Comparison of ENCODE assay signal across 8 mouse cellular contexts in genomic region chr3:145576482-145576822, GRCm38 (mm10). TPM values are rescaled to one million over a fixed set of nuclear protein-coding genes. Genes with fewer than 3 reads are reported as not detected.
A peak's percentile ranks its signal among the peaks of the same experiment; 100 is the strongest.
DNase-seq lines count a peak whose midpoint lies in the region; ATAC-seq and TF ChIP-seq lines count a peak whose summit lies in the region.

No protein-coding gene starts in this region.

- WGBS in heart, embryonic 10.5 days = 0% methylated on average over 11 of the region's 11 CpGs
- under 1% methylated on average over 11 of the region's 11 CpGs for WGBS in hindbrain, embryonic 13.5 days
- WGBS in midbrain, embryonic 10.5 days = under 1% methylated on average over 11 of the region's 11 CpGs

- ATAC-seq in Patski = peak; percentile 69
- no peak for ATAC-seq in hindbrain, embryonic 13.5 days (ENCODE audit: low FRiP score)

- H3K4me2 ChIP-seq in hindbrain, embryonic 13.5 days = peak overlapping the region; percentile 89

- no peak for DNase-seq in heart, embryonic 10.5 days (ENCODE audit: low spot score)
- no peak for DNase-seq in heart, adult 11 months
- no peak for DNase-seq in Patski (ENCODE audit: low read depth, low spot score)
- no peak for DNase-seq in midbrain, embryonic 10.5 days (ENCODE audit: low spot score)
- DNase-seq in cerebellum, postnatal 10 days = no peak
- no peak for DNase-seq in adrenal gland, adult (ENCODE audit: inconsistent age in 2 of 2, low spot score in 1 of 2)
- DNase-seq in MN1 (ENCODE audit: low spot score) = no peak

- H3K9me3 ChIP-seq in heart, embryonic 10.5 days = no peaks in the 10 kb centered on the region
- no peaks in the 10 kb centered on the region for H3K9me3 ChIP-seq in hindbrain, embryonic 13.5 days
- H3K9me3 ChIP-seq in midbrain, embryonic 10.5 days (replicated peaks) = no peaks in the 10 kb centered on the region

- in situ Hi-C loops in Patski (cut with MboI; ENCODE audit: low pct_unique_long_range_greater_than_20kb) = no loop called here

- H3K27ac ChIP-seq in heart, embryonic 10.5 days = peak overlapping the region; percentile 85
- H3K27ac ChIP-seq in hindbrain, embryonic 13.5 days = peak overlapping the region; percentile 81
- H3K27ac ChIP-seq in midbrain, embryonic 10.5 days (replicated peaks) = peak overlapping the region; percentile 84

- TF ChIP-seq CTCF in Patski (IDR thresholded peaks at IDR 0.05) = no peak

- CTCF ChIA-PET in Patski (lab: Charles Lee) = interaction anchor here (1.0 to 1.1 kb wide), 3 partner anchors 139 to 165 kb away, joined by 3 read pairs; no protein-coding TSS in a partner anchor

- peak overlapping the region; percentile 83 for H3K9ac ChIP-seq in hindbrain, embryonic 13.5 days

- H3K36me3 ChIP-seq in heart, embryonic 10.5 days = peaks cover 27% of the 10 kb centered on the region
- H3K36me3 ChIP-seq in hindbrain, embryonic 13.5 days = peaks cover 24% of the 10 kb centered on the region
- peaks cover 40% of the 10 kb centered on the region for H3K36me3 ChIP-seq in midbrain, embryonic 10.5 days

- H3K4me3 ChIP-seq in heart, embryonic 10.5 days = peak overlapping the region; percentile 89
- H3K4me3 ChIP-seq in hindbrain, embryonic 13.5 days = peak overlapping the region; percentile 79
- H3K4me3 ChIP-seq in midbrain, embryonic 10.5 days = peak overlapping the region; percentile 90

- peaks cover 12% of the 10 kb centered on the region; the same call in 1 of the 2 replicates for H3K4me1 ChIP-seq in heart, embryonic 10.5 days
- peaks cover 18% of the 10 kb centered on the region for H3K4me1 ChIP-seq in hindbrain, embryonic 13.5 days (replicated peaks)
- H3K4me1 ChIP-seq in midbrain, embryonic 10.5 days = peaks cover 18% of the 10 kb centered on the region

- no peaks in the 10 kb centered on the region for H3K27me3 ChIP-seq in heart, embryonic 10.5 days (ENCODE audit: insufficient read depth, poor library complexity, severe bottlenecking)
- no peaks in the 10 kb centered on the region for H3K27me3 ChIP-seq in Patski
- no peaks in the 10 kb centered on the region for H3K27me3 ChIP-seq in hindbrain, embryonic 13.5 days
- no peaks in the 10 kb centered on the region for H3K27me3 ChIP-seq in midbrain, embryonic 10.5 days (ENCODE audit: low read depth, poor library complexity, severe bottlenecking)

- POLR2A ChIA-PET in Patski (lab: Charles Lee) = interaction anchor here (0.9 kb wide), 1 partner anchor 73 kb away, joined by 3 read pairs; the partner anchor contains the start of gene Ccn1

RNA-seq across cellular contexts. Expression of gene Znhit6, which starts 0.4 kb away (rescaled TPM):
- polyA plus RNA-seq in heart, embryonic 10.5 days (2016; fragmentation: Nextera tagmentation; extraction: Ambion mirVana) = 30.5 and 40.9 TPM in 2 replicates
- 55.9 TPM for polyA plus RNA-seq in Patski (2021)
- polyA plus RNA-seq in hindbrain, embryonic 13.5 days (2015; fragmentation: Nextera tagmentation; extraction: Ambion mirVana) = 34.6 and 40.1 TPM in 2 replicates
- polyA plus RNA-seq in midbrain, embryonic 10.5 days (2016; fragmentation: Nextera tagmentation; extraction: Ambion mirVana) = 42.1 and 46.4 TPM in 2 replicates
